Mouse (Mus musculus) cortical plate, adult 2 months (tissue): ENCODE results near the gene Tlr9.

ENCODE experiments used
- CTCF ChIP-seq: fragments of 200-500 bp; IDR thresholded peaks from 2 replicates; pipeline ENCODE4 v1.5.1; 2011; ENCODE audit warnings: mild to moderate bottlenecking, control low read depth, low read length; ENCODE audit not compliant: insufficient read depth; ENCODE audit errors: extremely low read depth
- POLR2A ChIP-seq: fragments of 200-500 bp; IDR thresholded peaks from 2 replicates; pipeline ENCODE4 v1.6.1; 2011; ENCODE audit warnings: mild to moderate bottlenecking, low read length, control low read depth; ENCODE audit not compliant: insufficient read depth; ENCODE audit errors: extremely low read depth

GRCm38 (mm10) chr9:106206515-106206914, 15.9 kb upstream of the Tlr9 start:
- TF ChIP-seq POLR2A (no peak), CTCF (no peak)
